Mouse (Mus musculus): Measurements from ENCODE around the gene Npas2. TPM values are rescaled to one million over a fixed set of nuclear protein-coding genes. Genes with fewer than 3 reads are reported as not detected.

Npas2 gene
- polyA plus RNA-seq, 1 experiment from 2014 or later: 1.5 TPM

- WGBS: 1% methylated on average over 25 of the region's 28 CpGs
- Histone ChIP-seq H3K36me3 (no peaks in the 10 kb centered on the region), H3K9ac (peak overlapping the region; percentile 58; the same call in 1 of the 2 replicates), H3K27me3 (peaks cover 34% of the 10 kb centered on the region), H3K9me3 (no peaks in the 10 kb centered on the region), H3K4me3 (peak overlapping the region; percentile 73), H3K4me1 (peaks cover 21% of the 10 kb centered on the region), H3K27ac (0 out of 2 replicates have a peak overlapping the region, but pooled peaks have one; percentile 37), H3K4me2 (peak overlapping the region; percentile 100)
- ATAC-seq (ENCODE audit: borderline replicate concordance, extremely low read depth, low FRiP score, low TSS enrichment): 0 out of 2 replicates have a peak, but pooled peaks have one; percentile 41
Observed at GRCm38 (mm10) chr1:39192460-39192996, 1.0 kb upstream of the Npas2 start.

DNA sequence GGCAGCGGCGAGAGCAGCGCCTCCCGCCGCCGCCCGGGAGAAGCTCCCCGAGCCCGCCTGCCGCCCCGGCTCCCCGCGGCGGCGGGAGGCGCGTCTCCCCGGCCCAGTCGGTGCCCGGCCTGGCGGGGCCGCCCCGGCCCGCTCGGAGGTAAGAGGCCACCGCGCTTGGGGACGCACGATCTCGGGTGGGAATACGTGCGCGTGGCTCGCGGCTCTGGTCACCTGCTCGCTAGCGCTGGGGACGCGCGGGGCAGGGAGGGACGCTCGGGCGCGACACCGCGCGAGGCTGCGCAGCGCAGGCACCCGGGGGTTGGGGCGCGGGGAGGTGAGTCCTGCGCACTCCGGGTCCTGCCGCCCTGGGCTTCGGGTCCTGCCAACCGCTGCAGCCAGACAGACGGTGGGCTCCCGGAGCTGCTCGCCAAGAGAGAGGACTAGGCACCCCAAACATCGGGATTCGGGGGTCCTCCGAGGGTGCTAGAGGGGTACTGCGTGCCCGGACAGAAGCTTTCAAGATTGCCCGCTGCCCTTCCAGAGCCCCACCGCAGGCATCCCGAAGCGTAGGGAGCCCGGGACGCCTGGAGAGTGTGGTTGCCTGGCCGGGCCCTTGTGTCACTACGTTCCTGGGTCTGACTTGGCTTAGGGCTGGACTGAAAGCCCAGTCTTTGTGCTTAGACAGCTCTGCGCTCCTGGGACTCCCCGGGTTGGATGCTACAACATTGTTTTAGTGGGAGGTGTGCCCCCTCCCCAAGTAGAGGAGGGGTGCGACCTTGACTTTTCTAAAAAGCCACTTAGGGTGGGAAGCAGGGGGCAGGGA is 538 bp downstream of the Npas2 start:
- Histone ChIP-seq H3K27ac (no peak overlapping the region), H3K36me3 (no peaks in the 10 kb centered on the region), H3K4me2 (peak overlapping the region; percentile 100), H3K27me3 (peaks cover 34% of the 10 kb centered on the region), H3K9me3 (no peaks in the 10 kb centered on the region), H3K4me1 (peaks cover 21% of the 10 kb centered on the region), H3K4me3 (peak overlapping the region; percentile 73), H3K9ac (peak overlapping the region; percentile 58)
- WGBS: under 1% methylated on average over 47 of the region's 76 CpGs
- ATAC-seq (ENCODE audit: borderline replicate concordance, extremely low read depth, low FRiP score, low TSS enrichment): peak; percentile 29; the same call in 1 of the 2 replicates

GRCm38 (mm10) chr1:39194959-39195358 is 1.4 kb downstream of the Npas2 start:
- Histone ChIP-seq H3K4me3 (peak overlapping the region; percentile 73; the same call in 1 of the 2 replicates), H3K9ac (no peak overlapping the region), H3K4me2 (peak overlapping the region; percentile 100; the same call in 1 of the 2 replicates), H3K4me1 (peaks cover 21% of the 10 kb centered on the region), H3K9me3 (no peaks in the 10 kb centered on the region), H3K27me3 (peaks cover 34% of the 10 kb centered on the region), H3K27ac (no peak overlapping the region), H3K36me3 (no peaks in the 10 kb centered on the region)
- 5% methylated on average over 11 of the region's 11 CpGs for WGBS
- no peak for ATAC-seq (ENCODE audit: borderline replicate concordance, extremely low read depth, low FRiP score, low TSS enrichment)

DNA sequence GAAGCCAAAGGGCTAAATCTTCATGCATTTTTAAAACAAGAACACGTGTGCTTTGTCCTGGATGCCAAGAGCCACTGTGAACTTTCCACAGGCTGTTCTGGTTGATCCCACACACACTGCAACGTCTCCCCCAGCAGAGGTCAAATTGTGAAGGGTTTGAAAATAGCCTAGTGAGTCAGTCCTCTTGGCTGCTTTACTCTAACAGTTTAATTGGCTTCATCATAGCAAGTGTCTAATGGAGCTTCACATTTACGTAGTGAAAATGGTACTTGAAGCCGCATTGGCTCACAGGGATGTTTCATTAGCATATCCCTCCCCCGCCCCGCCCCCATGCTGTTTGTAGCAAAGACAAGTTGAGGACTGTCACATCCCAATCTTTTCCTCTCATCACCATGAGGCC is 2.6 kb downstream of the Npas2 start:
- no peaks in the 10 kb centered on the region for H3K36me3 ChIP-seq
- no peak for ATAC-seq (ENCODE audit: borderline replicate concordance, extremely low read depth, low FRiP score, low TSS enrichment)
- 47% methylated on average over 6 of the region's 6 CpGs for WGBS
- H3K27ac ChIP-seq: no peak overlapping the region
- no peaks in the 10 kb centered on the region for H3K9me3 ChIP-seq
- H3K4me2 ChIP-seq: no peak overlapping the region
- peaks cover 34% of the 10 kb centered on the region for H3K27me3 ChIP-seq
- H3K4me3 ChIP-seq: no peak overlapping the region
- peaks cover 21% of the 10 kb centered on the region for H3K4me1 ChIP-seq
- H3K9ac ChIP-seq: no peak overlapping the region

DNA sequence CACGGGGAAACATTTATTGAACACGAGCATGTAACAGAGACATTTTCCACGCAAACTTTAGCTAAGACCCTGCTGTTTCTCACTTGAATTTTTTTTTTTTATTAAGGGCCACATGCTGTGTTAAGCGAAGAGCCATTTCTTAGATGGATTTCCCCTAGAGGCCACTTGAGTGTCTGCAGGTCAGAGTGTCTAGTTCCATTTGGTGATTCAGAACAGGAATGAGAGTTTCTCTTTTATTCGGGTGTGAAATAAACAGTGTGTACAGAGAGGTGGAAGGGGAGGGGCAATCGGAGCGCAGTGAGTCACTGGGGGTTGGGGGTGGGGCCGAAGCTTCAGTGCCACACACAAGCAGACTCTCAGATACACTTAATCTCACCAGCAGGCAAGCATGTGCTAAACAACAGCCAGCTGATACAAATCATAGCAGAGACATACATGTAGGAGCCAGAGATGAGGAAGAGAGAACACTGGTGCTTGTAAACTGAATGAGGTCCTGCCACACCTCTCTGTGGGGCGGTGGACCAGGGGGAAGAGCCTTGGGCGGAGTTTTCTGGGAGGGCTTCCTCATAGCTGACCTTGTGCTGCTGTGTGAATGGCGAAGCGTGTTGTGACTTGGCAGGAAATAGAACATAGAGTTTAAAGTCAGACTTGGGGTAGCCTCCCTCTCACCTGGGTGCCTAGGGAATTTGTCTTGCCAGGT is 3.3 kb downstream of the Npas2 start:
- Histone ChIP-seq H3K27me3 (peaks cover 34% of the 10 kb centered on the region), H3K9ac (no peak overlapping the region), H3K36me3 (no peaks in the 10 kb centered on the region), H3K4me2 (no peak overlapping the region), H3K9me3 (no peaks in the 10 kb centered on the region), H3K27ac (no peak overlapping the region), H3K4me3 (no peak overlapping the region), H3K4me1 (peaks cover 21% of the 10 kb centered on the region)
- WGBS: 40% methylated on average over 12 of the region's 12 CpGs
- peak; percentile 9; the same call in 1 of the 2 replicates for ATAC-seq (ENCODE audit: borderline replicate concordance, extremely low read depth, low FRiP score, low TSS enrichment)

- Histone ChIP-seq H3K4me3 (no peak overlapping the region), H3K9me3 (no peaks in the 10 kb centered on the region), H3K4me1 (no peaks in the 10 kb centered on the region), H3K27me3 (no peaks in the 10 kb centered on the region), H3K36me3 (no peaks in the 10 kb centered on the region), H3K4me2 (no peak overlapping the region), H3K27ac (no peak overlapping the region), H3K9ac (no peak overlapping the region)
- ATAC-seq (ENCODE audit: borderline replicate concordance, extremely low read depth, low FRiP score, low TSS enrichment): no peak
- 66% methylated on average over 10 of the region's 10 CpGs for WGBS
Observed at GRCm38 (mm10) chr1:39205021-39205420, 11.5 kb downstream of the Npas2 start.

DNA sequence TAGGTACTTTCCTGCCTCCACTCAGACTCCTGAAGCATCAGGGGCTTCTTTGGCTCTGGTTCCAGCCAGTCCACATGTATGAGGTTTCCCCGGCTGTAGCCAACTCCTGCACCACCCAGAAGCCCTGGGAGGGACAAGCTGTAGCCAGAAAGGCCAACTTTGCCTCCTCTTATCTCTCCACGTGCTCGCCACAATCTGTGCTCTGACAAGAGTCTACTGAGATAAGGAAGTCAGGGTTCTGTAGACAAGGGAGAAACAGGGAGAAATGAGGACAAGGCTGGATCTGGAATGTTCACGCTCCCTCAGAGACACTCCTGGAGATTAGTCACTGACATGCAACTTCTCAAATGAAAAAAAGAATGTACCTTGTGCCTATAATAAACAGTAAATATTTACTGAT is 12.2 kb downstream of the Npas2 start:
- Histone ChIP-seq H3K9me3 (no peaks in the 10 kb centered on the region), H3K4me3 (no peak overlapping the region), H3K36me3 (no peaks in the 10 kb centered on the region), H3K9ac (no peak overlapping the region), H3K4me1 (no peaks in the 10 kb centered on the region), H3K4me2 (no peak overlapping the region), H3K27me3 (no peaks in the 10 kb centered on the region), H3K27ac (no peak overlapping the region)
- WGBS: 41% methylated on average over 4 of the region's 4 CpGs
- no peak for ATAC-seq (ENCODE audit: borderline replicate concordance, extremely low read depth, low FRiP score, low TSS enrichment)

- Histone ChIP-seq H3K36me3 (no peaks in the 10 kb centered on the region), H3K27ac (no peak overlapping the region), H3K27me3 (no peaks in the 10 kb centered on the region), H3K4me2 (no peak overlapping the region), H3K4me3 (no peak overlapping the region), H3K9ac (no peak overlapping the region), H3K9me3 (no peaks in the 10 kb centered on the region), H3K4me1 (no peaks in the 10 kb centered on the region)
- no peak for ATAC-seq (ENCODE audit: borderline replicate concordance, extremely low read depth, low FRiP score, low TSS enrichment)
- 32% methylated on average over 7 of the region's 7 CpGs for WGBS
Observed at GRCm38 (mm10) chr1:39206942-39207341, 13.4 kb downstream of the Npas2 start.

DNA sequence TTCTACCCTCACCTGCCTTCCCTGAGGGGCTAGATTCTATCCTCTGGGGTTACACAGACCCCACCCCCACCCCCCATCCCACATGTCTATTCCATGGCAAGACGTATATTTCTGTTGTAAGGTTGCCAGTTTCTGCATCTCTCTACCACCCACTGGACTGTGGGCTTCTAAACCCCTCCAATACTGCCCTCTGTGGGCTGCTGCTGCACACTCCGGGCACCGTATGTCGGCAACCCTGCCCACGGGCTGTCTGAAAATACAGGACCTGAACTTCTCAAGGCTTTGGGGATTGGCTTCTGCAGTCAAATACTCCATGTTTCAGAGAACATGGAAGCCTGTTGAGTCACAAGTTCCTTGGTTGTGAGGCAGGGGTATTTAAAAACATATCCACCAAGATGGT is 17.4 kb downstream of the Npas2 start:
- whole genome bisulfite sequencing: 70% methylated on average over 5 of the region's 5 CpGs
- Histone ChIP-seq H3K27me3 (no peaks in the 10 kb centered on the region), H3K27ac (no peak overlapping the region), H3K36me3 (no peaks in the 10 kb centered on the region), H3K4me2 (no peak overlapping the region), H3K4me3 (no peak overlapping the region), H3K9ac (no peak overlapping the region), H3K4me1 (0 out of 2 replicates have a peak, but pooled peaks cover 4% of the 10 kb centered on the region), H3K9me3 (no peaks in the 10 kb centered on the region)
- ATAC-seq (ENCODE audit: borderline replicate concordance, extremely low read depth, low FRiP score, low TSS enrichment): no peak

DNA sequence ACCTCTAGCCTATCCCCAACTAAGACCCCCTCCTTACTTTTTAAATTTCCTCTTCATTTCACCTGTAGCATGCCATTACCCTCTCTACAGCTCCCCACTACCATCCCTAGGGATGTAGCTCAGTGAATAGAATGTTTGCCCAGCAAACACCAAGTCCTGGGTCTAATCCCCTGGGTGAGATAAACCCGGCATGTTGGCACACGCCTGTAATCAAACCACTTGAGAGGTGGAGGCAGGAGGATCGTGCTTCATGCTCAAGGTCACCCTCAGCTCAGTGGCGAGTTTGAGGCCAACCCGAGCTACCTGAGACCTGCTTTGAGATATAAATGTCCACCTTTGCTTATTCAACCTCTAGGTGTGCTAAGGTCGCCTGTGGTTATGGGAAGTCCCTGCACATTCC is 19.5 kb downstream of the Npas2 start:
- H3K9ac ChIP-seq: no peak overlapping the region
- no peaks in the 10 kb centered on the region for H3K36me3 ChIP-seq
- H3K4me1 ChIP-seq: 0 out of 2 replicates have a peak, but pooled peaks cover 4% of the 10 kb centered on the region
- H3K27ac ChIP-seq: no peak overlapping the region
- H3K9me3 ChIP-seq: no peaks in the 10 kb centered on the region
- ATAC-seq (ENCODE audit: borderline replicate concordance, extremely low read depth, low FRiP score, low TSS enrichment): no peak
- H3K4me3 ChIP-seq: no peak overlapping the region
- H3K27me3 ChIP-seq: no peaks in the 10 kb centered on the region
- 61% methylated on average over 6 of the region's 6 CpGs for WGBS
- H3K4me2 ChIP-seq: no peak overlapping the region

DNA sequence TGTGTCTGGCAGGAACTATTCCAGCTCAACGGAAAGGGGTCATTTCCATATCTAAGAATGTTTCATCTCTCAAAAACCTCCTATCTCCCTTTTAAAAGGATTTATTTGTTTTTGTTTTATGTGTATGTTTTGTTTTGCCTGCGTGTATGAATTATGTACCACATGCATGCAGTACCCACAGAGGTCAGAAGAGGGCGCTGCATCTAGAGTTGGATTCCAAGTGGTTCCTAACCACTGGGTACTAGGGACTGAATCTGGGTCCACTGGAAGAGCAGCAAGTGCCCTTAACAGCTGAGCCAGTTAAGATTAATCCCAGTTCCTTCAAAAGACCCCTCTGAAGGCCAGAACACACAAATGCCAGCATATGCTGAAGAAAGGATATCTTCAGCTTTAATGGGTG is 24.1 kb downstream of the Npas2 start:
- Histone ChIP-seq H3K4me1 (0 out of 2 replicates have a peak, but pooled peaks cover 4% of the 10 kb centered on the region), H3K9me3 (no peaks in the 10 kb centered on the region), H3K4me2 (no peak overlapping the region), H3K36me3 (no peaks in the 10 kb centered on the region), H3K27ac (no peak overlapping the region), H3K27me3 (no peaks in the 10 kb centered on the region), H3K9ac (no peak overlapping the region), H3K4me3 (no peak overlapping the region)
- ATAC-seq (ENCODE audit: borderline replicate concordance, extremely low read depth, low FRiP score, low TSS enrichment): no peak
- 80% methylated on average over 3 of the region's 3 CpGs for WGBS

- Histone ChIP-seq H3K4me2 (no peak overlapping the region), H3K9me3 (no peaks in the 10 kb centered on the region), H3K4me3 (no peak overlapping the region), H3K4me1 (no peaks in the 10 kb centered on the region), H3K27me3 (no peaks in the 10 kb centered on the region), H3K9ac (no peak overlapping the region), H3K27ac (no peak overlapping the region), H3K36me3 (no peaks in the 10 kb centered on the region)
- WGBS: 94% methylated on average over 5 of the region's 5 CpGs
- no peak for ATAC-seq (ENCODE audit: borderline replicate concordance, extremely low read depth, low FRiP score, low TSS enrichment)
Observed at GRCm38 (mm10) chr1:39228401-39228800, 34.9 kb downstream of the Npas2 start.
